Mouse (Mus musculus) lung, adult 2 months (tissue): Measurements from ENCODE around the gene Rora. TPM values are rescaled to one million over a fixed set of nuclear protein-coding genes. Genes with fewer than 3 reads are reported as not detected.

Experiments used
- DNase-seq: peaks from one replicate; pipeline ENCODE4 v3.0.0; 2022
- H3K4me1 ChIP-seq: fragments of 200-500 bp; 2 replicates; pipeline ENCODE4 v1.6.1; 2011; ENCODE audit warnings: low read length; ENCODE audit not compliant: control insufficient read depth, insufficient read depth
- H3K4me3 ChIP-seq: fragments of 200-500 bp; replicated peaks from 2 replicates; pipeline ENCODE3; 2011; ENCODE audit warnings: low read depth, mild to moderate bottlenecking, control low read depth, low read length; ENCODE audit errors: extremely low read depth
- CTCF ChIP-seq: fragments of 200-500 bp; IDR thresholded peaks from 2 replicates; pipeline ENCODE4 v1.5.1; 2011; ENCODE audit warnings: mild to moderate bottlenecking, low read length, control low read depth; ENCODE audit not compliant: insufficient read depth
- POLR2A ChIP-seq: fragments of 200-500 bp; IDR thresholded peaks from 2 replicates; pipeline ENCODE4 v1.6.1; 2011; ENCODE audit warnings: low read depth, mild to moderate bottlenecking, control low read depth, low read length, borderline replicate concordance; ENCODE audit errors: extremely low read depth
- WGBS: fragments of 180-500 bp; shearing (Covaris S2); methylation state at CpG from one replicate; pipeline ENCODE4 v1.1.7; 2018; 5-methylcytosine and 5-hydroxymethylcytosine counted together
- polyA plus RNA-seq: library from polyadenylated mRNA; depleted of rRNA; stranded (reverse); fragments of >200 nt; gene quantifications from 2 replicates; pipeline ENCODE4 v1.2.3, GENCODE M21; 2012

Rora gene
- polyA plus RNA-seq, 1 experiment: 17.8 TPM

- Histone ChIP-seq H3K4me1 (no peaks in the 10 kb centered on the region), H3K4me3 (no peak overlapping the region)
- no peak for DNase-seq
- 77% methylated on average over 5 of the region's 5 CpGs for WGBS
- TF ChIP-seq POLR2A (no peak), CTCF (no peak)
These were observed 32.0 kb downstream of the Rora start for GRCm38 (mm10) chr9:68685562-68685961.

- no peaks in the 10 kb centered on the region for H3K4me1 ChIP-seq
- no peak overlapping the region for H3K4me3 ChIP-seq
- TF ChIP-seq POLR2A (no peak), CTCF (no peak)
- WGBS: 61% methylated on average over 10 of the region's 10 CpGs
- no peak for DNase-seq
These were observed 33.8 kb downstream of the Rora start for GRCm38 (mm10) chr9:68687251-68687874.

GRCm38 (mm10) chr9:68688151-68688550, 34.6 kb downstream of the Rora start:
- 91% methylated on average over 2 of the region's 2 CpGs for WGBS
- TF ChIP-seq POLR2A (no peak), CTCF (no peak)

GRCm38 (mm10) chr9:68689351-68689750, 35.8 kb downstream of the Rora start:
- Histone ChIP-seq H3K4me3 (no peak overlapping the region), H3K4me1 (no peaks in the 10 kb centered on the region)
- 34% methylated on average over 4 of the region's 4 CpGs for WGBS
- no peak for DNase-seq
- TF ChIP-seq POLR2A (no peak), CTCF (peak; percentile 49; the same call in 1 of the 2 replicates)

More at GRCm38 (mm10) chr9:68688151-68688550, 34.6 kb downstream of the Rora start:
- Histone ChIP-seq H3K4me1 (no peaks in the 10 kb centered on the region), H3K4me3 (no peak overlapping the region)
- no peak for DNase-seq

- H3K4me3 ChIP-seq: no peak overlapping the region
- TF ChIP-seq POLR2A: no peak
- TF ChIP-seq CTCF: no peak
- DNase-seq: no peak
- peaks cover 18% of the 10 kb centered on the region for H3K4me1 ChIP-seq
- 31% methylated on average over 4 of the region's 4 CpGs for WGBS
These were observed 41.4 kb downstream of the Rora start for GRCm38 (mm10) chr9:68694889-68695495.

- Histone ChIP-seq H3K4me1 (peaks cover 18% of the 10 kb centered on the region), H3K4me3 (no peak overlapping the region)
- DNase-seq: peak; percentile 9
- no peak for TF ChIP-seq POLR2A
- TF ChIP-seq CTCF: no peak
- 33% methylated on average over 16 of the region's 16 CpGs for WGBS
These were observed 41.9 kb downstream of the Rora start for GRCm38 (mm10) chr9:68695496-68695969.

GRCm38 (mm10) chr9:68696425-68696956, 42.9 kb downstream of the Rora start:
- WGBS: 73% methylated on average over 3 of the region's 3 CpGs
- Histone ChIP-seq H3K4me3 (no peak overlapping the region), H3K4me1 (peaks cover 18% of the 10 kb centered on the region)
- TF ChIP-seq POLR2A (no peak), CTCF (no peak)
- DNase-seq: no peak

- Histone ChIP-seq H3K4me1 (peaks cover 18% of the 10 kb centered on the region), H3K4me3 (no peak overlapping the region)
- WGBS: 96% methylated on average over 1 of the region's 1 CpGs
- no peak for TF ChIP-seq POLR2A
- no peak for TF ChIP-seq CTCF
- no peak for DNase-seq
These were observed 45.8 kb downstream of the Rora start for GRCm38 (mm10) chr9:68699341-68699740.

- TF ChIP-seq POLR2A (no peak), CTCF (no peak)
- H3K4me1 ChIP-seq: peaks cover 17% of the 10 kb centered on the region
- WGBS: 88% methylated on average over 4 of the region's 4 CpGs
- DNase-seq: no peak
- H3K4me3 ChIP-seq: no peak overlapping the region
These were observed 46.3 kb downstream of the Rora start for GRCm38 (mm10) chr9:68699856-68700255.

- no peaks in the 10 kb centered on the region for H3K4me1 ChIP-seq
- DNase-seq: no peak
- no peak overlapping the region for H3K4me3 ChIP-seq
- no peak for TF ChIP-seq POLR2A
- TF ChIP-seq CTCF: no peak
- 60% methylated on average over 5 of the region's 5 CpGs for WGBS
These were observed 54.0 kb downstream of the Rora start for GRCm38 (mm10) chr9:68707636-68708035.
